ENCODE assay signal across 19 mouse cellular contexts in genomic region chr5:107093253-107093652, GRCm38 (mm10).
DNase-seq lines count a peak whose midpoint lies in the region; ATAC-seq and TF ChIP-seq lines count a peak whose summit lies in the region.
"Had no signal": no experiment of that assay in that cellular context is flagged by ENCODE, and none has a peak within 500 bp of the region (broad histone marks: within the 10 kb centered on the region; RNA-seq: fewer than 3 reads in every experiment).

No protein-coding gene starts in this region.

- 0 out of 2 replicates have a peak, but pooled peaks have one; percentile 21 for ATAC-seq in lung, postnatal 0 days
- no peak for ATAC-seq in CD4-positive, CD25-positive, alpha-beta regulatory T cell, adult 4 months
- ATAC-seq: intestine, embryonic 16.5 days; midbrain, embryonic 13.5 days had no signal

- TF ChIP-seq CTCF in lung, postnatal 0 days (IDR thresholded peaks at IDR 0.05): no peak
- TF ChIP-seq CTCF in lung, adult 2 months (IDR thresholded peaks at IDR 0.05; ENCODE audit: insufficient read depth, low read length): no peak

- no peak for TF ChIP-seq EP300 in lung, postnatal 0 days (IDR thresholded peaks at IDR 0.05)

- no peak overlapping the region for H3K27ac ChIP-seq in lung, postnatal 0 days (ENCODE audit: low read length)
- peak overlapping the region; percentile 17 for H3K27ac ChIP-seq in heart, embryonic 10.5 days
- H3K27ac ChIP-seq: hindbrain, embryonic 14.5 days; kidney, embryonic 15.5 days; left cerebral cortex, adult 2 months; liver, embryonic 13.5 days; midbrain, embryonic 13.5 days; stomach, postnatal 0 days had no signal

- 57% methylated on average over 3 of the region's 3 CpGs for WGBS in lung, postnatal 0 days
- WGBS in lung, adult 2 months: 63% methylated on average over 3 of the region's 3 CpGs
- WGBS in heart, embryonic 10.5 days: 75% methylated on average over 3 of the region's 3 CpGs

- TF ChIP-seq POLR2A in lung, adult 2 months (IDR thresholded peaks at IDR 0.05; ENCODE audit: borderline replicate concordance, extremely low read depth, low read depth, low read length): no peak

- no peaks in the 10 kb centered on the region for H3K36me3 ChIP-seq in lung, postnatal 0 days (ENCODE audit: insufficient read depth, low read length)
- H3K36me3 ChIP-seq in heart, embryonic 10.5 days: no peaks in the 10 kb centered on the region
- H3K36me3 ChIP-seq: kidney, embryonic 15.5 days; liver, embryonic 13.5 days; midbrain, embryonic 13.5 days had no signal

- no peak overlapping the region for H3K4me2 ChIP-seq in lung, postnatal 0 days (replicated peaks; ENCODE audit: low read depth, low read length)
- H3K4me2 ChIP-seq: hindbrain, embryonic 14.5 days; kidney, embryonic 15.5 days; liver, embryonic 13.5 days; midbrain, embryonic 13.5 days had no signal

- no peak overlapping the region for H3K4me3 ChIP-seq in lung, postnatal 0 days (ENCODE audit: low read depth, low read length)
- H3K4me3 ChIP-seq in lung, adult 2 months (replicated peaks; ENCODE audit: extremely low read depth, low read depth, low read length): no peak overlapping the region
- no peak overlapping the region for H3K4me3 ChIP-seq in heart, embryonic 10.5 days
- H3K4me3 ChIP-seq: kidney, embryonic 15.5 days; left cerebral cortex, adult 2 months; liver, embryonic 13.5 days; midbrain, embryonic 13.5 days had no signal

- H3K9me3 ChIP-seq in lung, postnatal 0 days (ENCODE audit: low read length): no peaks in the 10 kb centered on the region
- no peaks in the 10 kb centered on the region for H3K9me3 ChIP-seq in heart, embryonic 10.5 days
- H3K9me3 ChIP-seq: kidney, embryonic 15.5 days; liver, embryonic 13.5 days; midbrain, embryonic 13.5 days had no signal

- DNase-seq in gastrocnemius, adult 18-20 months (ENCODE audit: low spot score): peak; percentile 53
- DNase-seq in gastrocnemius, postnatal 25 days: no peak
- DNase-seq in lung, postnatal 0 days (ENCODE audit: low spot score): peak; percentile 69
- no peak for DNase-seq in lung, adult 2 months
- DNase-seq in heart, embryonic 10.5 days (ENCODE audit: low spot score): no peak
- no peak for DNase-seq in thymus, adult 18-20 months
- DNase-seq: B cell, adult 2 months; cerebellum, adult 11 months; cerebellum, postnatal 25 days; gastrocnemius, postnatal 10 days; liver, embryonic 13.5 days; thymus, postnatal 36 days had no signal

- H3K4me1 ChIP-seq in lung, postnatal 0 days (ENCODE audit: insufficient read depth, low read depth, low read length): peaks cover 5% of the 10 kb centered on the region
- H3K4me1 ChIP-seq in lung, adult 2 months (ENCODE audit: control insufficient read depth, insufficient read depth, low read length): peaks cover 4% of the 10 kb centered on the region; the same call in 1 of the 2 replicates
- peaks cover 39% of the 10 kb centered on the region for H3K4me1 ChIP-seq in heart, embryonic 10.5 days

- no peak overlapping the region for H3K9ac ChIP-seq in lung, postnatal 0 days (replicated peaks; ENCODE audit: low read depth)
- H3K9ac ChIP-seq: hindbrain, embryonic 14.5 days; kidney, embryonic 15.5 days; liver, embryonic 13.5 days; midbrain, embryonic 13.5 days had no signal

- no peaks in the 10 kb centered on the region for H3K27me3 ChIP-seq in lung, postnatal 0 days (replicated peaks; ENCODE audit: insufficient read depth, low read length)
- H3K27me3 ChIP-seq in heart, embryonic 10.5 days (ENCODE audit: insufficient read depth, poor library complexity, severe bottlenecking): no peaks in the 10 kb centered on the region
- H3K27me3 ChIP-seq: kidney, embryonic 15.5 days; liver, embryonic 13.5 days had no signal

Comparison
In these comparisons a context has a peak if more than half of its experiments do, and no peak if none do; other contexts are left out.
1. DNase-seq: peak in gastrocnemius, adult 18-20 months (single experiment) and lung, postnatal 0 days (single experiment); none in gastrocnemius, postnatal 25 days (single experiment), lung, adult 2 months (single experiment), heart, embryonic 10.5 days (single experiment) and thymus, adult 18-20 months (0 of 2).